Mouse (Mus musculus) embryonic fibroblast, embryonic 13.5 days (primary cell): ENCODE measurements around the gene Crtap.

Source experiments
- CTCF ChIP-seq: IDR thresholded peaks from 2 replicates; pipeline ENCODE4 v1.5.1; 2011; ENCODE audit warnings: mild to moderate bottlenecking, control low read depth, low read length, moderate library complexity, borderline replicate concordance; ENCODE audit not compliant: insufficient read depth
- POLR2A ChIP-seq: IDR thresholded peaks from 2 replicates; pipeline ENCODE4 v1.6.1; 2011; ENCODE audit warnings: low read depth, mild to moderate bottlenecking, control low read depth, low read length, moderate library complexity

- TF ChIP-seq CTCF, result no peak
- TF ChIP-seq POLR2A, result no peak
Measured at GRCm38 (mm10) chr9:114388701-114389370, 1.6 kb downstream of the Crtap start.
